Mouse (Mus musculus): Measurements from ENCODE around the gene Zfp423.

- no peak for TF ChIP-seq CTCF (conservative IDR thresholded peaks at IDR 0.05; ENCODE audit: low read length)
- TF ChIP-seq NANOG (IDR thresholded peaks at IDR 0.05; ENCODE audit: borderline replicate concordance, low read length): no peak
Observed at GRCm38 (mm10) chr8:87819263-87819662, 140.1 kb downstream of the Zfp423 start.
